Mouse (Mus musculus) neutrophil, adult 5-6 weeks (primary cell): ENCODE data around the gene Inf2. TPM values are rescaled to one million over a fixed set of nuclear protein-coding genes. Genes with fewer than 3 reads are reported as not detected.

ENCODE experiments used
- ATAC-seq: fragments of 151-379, 151-347 bp; 2 replicates; pipeline ENCODE4 v1.8.0; 2017; ENCODE audit warnings: mild to moderate bottlenecking, moderate TSS enrichment; ENCODE audit not compliant: insufficient number of reproducible peaks, poor library complexity, low FRiP score, severe bottlenecking; ENCODE audit errors: extremely low read depth
- total RNA-seq: library from RNA; stranded (forward); fragments of 200-1000 nt; gene quantifications from 2 replicates; pipeline ENCODE4 v1.2.3, GENCODE M21; 2017

Gene Inf2
- total RNA-seq, 1 experiment from 2014 or later: 5.8 TPM

DNA sequence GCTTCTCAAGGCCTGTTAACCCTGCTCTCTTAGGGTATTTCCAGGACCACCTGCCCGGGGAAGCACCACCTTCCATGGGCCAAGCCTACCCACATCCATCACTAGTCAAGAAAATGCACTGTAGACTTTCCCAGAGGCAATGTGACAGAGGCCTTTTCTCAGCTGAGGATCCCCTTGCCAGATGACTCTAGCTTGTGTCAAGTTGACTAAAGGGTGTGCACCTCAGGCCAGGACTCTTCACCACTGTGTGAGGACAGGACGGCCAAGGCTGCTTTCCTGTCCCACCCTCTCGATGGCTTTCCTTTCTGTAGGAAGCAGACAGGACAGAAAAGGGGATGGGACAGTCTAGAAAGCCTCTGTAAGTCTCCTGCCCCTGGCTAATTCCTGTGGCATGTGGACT is 3.1 kb downstream of the Inf2 start:
- ATAC-seq: no peak

DNA sequence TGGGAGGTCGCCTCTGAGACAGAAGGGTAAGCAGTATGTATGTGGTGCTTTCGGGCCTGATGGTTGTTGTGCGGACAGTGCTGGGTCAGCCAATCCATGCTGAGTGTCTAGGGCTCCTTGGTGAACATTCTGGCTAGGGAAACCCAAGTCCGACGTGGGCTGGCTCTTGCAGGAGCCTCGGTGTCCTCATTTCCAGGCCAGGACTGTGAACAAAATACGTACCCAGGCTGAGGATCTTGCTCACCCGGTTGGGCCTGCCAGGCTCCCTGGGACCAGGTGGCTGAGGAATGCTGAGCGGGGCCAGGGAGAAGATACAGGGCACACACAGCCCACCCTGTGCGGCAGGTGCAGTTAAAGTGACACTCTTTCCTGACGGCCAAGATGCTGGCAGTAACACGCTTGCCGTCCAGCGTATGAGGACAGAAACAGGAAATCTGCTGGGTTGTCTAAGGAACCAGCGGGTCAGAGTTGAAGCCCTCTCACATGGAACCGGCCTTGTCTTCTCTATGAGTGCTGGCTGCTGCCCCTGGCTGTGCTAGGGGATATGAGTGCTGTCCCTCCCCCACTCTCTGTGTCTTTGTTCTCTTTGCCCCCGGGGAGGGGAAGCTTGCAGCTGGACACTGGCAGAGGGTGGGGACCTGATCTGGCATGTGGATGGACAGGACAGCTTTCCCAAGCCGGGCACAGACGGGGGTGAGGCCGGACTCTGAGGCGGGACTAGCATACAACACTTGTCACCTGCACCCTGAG is 4.6 kb downstream of the Inf2 start:
- ATAC-seq: no peak

DNA sequence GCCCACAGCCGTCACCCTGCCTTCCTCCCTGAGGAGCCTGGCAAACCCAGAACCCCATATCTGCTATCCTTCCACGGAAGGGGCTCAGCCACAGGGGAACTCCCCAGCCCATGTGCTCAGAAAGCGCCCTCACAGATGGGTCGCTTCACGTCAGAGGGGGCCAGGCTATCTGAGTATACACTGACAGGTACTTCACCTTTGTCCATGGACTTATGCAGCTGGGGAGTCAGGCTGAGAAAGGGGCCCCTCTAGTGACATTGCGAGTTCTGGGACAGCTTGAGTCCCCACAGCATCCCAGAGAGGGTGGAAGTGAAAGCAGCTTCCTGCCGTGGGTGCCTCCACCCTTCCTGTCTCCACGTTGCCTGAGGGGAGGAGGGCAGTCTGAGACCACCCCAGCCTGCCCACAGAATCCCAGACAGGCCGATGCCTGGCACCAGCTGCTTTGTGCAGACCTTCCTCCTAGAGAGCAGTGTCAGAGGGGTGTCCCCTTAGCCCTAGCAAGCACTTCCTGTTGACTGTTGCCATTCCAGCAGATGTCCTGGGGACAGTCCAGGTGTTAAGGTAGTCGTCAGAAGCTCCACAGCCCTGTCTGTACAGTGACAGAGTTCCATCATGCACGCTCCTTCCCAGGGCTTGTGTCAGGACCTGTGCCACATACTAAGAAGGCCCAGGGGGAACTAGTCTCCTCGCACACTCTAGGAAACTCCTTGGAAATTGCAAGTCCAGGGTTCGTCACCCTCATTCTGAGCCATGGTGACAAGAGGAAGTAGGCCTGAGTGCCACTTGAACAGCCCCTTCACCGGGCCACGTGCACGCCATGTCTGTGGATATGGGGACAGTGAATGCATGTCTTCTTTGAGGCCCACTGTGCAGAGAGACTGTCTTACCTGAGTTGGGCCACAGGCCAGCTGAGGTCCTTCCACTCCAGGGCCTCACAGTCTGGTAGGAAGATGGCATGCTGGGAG is 5.6 kb downstream of the Inf2 start:
- 0 out of 2 replicates have a peak, but pooled peaks have one; percentile 18 for ATAC-seq

DNA sequence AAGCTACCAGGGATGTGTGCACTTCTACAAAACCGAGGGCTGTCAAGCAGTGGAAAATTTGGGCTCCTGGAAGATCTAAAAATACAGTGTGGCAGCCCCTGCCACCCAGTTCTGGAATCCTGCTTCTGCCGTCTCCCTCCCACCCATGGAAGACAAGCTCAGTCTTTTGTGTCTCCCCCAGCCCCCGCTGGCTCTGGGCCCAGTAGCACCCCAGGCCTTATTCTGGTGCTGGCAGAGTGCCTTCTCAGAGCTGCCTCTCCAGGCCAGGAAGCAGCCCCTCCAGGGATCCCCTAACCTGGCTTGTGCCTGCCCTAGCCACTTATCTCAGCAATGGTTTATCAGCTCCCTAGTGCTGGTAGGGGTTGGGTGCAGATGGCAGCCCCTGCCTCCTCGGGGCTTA is 6.4 kb downstream of the Inf2 start:
- no peak for ATAC-seq

DNA sequence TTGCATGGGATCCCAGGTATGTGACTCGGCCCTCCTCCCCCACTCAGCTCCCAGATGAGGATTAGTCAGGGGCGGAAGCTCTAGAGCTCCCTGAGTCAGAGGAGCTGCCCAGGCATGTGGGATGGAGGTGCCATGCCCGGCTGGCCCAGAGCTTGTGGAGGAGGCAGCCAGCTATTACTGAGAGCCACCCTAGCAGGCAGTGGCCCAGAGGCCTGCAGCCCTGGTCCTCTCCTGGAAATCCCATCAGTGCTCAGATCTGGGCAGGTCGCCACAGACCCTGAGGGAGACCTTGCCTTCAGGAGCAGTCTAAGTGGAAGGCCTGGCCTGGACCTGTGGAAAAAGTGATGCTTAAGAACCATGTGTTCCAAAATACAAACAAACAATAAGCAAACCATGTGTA is 7.0 kb downstream of the Inf2 start:
- no peak for ATAC-seq

DNA sequence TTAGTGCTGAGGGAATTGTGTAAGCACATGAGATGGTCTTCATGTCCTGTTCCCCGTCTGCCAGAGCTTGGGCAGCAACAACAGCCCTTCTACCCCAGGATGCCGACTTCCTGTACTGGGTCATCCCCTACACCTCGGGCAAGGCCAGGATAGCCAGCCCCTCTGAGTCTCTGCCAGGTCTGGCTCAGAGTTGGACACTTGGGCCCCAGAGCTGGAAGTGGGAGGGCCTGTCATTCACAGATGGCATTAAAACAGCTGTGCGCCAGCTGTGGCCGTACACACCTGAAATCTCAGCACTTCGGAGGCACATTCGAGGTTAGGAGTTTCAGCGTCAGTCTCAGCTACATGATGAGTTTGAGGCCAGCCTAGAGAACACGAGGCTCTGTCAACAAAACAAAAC is 7.9 kb downstream of the Inf2 start:
- ATAC-seq: no peak

DNA sequence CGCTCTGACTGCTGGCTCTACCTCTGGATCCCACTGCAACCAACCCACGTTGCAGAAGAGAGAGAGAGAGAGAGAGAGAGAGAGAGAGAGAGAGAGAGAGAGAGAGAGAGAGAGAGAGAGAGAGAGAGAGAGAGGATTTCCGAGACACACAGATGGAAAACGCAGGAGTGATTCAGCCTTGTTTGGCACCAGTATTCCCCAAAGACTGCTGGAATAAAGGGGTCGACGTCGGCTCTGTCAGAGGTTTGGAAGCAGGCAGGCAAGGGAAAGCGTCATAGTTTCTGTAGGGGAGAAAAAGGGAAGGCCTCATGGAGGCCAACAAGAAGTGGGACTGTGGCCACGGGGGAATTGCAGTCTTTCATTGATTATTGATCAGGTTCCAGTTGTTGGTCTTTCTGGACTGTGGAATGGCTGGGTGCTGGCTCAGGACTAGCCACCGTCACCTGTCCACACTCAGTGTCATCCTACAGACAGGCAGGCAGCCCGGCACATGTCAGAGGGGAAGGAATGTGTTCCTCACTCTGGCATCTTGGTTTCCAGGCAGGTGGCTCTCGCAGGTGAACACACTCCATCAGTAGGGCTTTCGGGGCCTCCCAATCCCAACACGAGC is 8.4 kb downstream of the Inf2 start:
- no peak for ATAC-seq

DNA sequence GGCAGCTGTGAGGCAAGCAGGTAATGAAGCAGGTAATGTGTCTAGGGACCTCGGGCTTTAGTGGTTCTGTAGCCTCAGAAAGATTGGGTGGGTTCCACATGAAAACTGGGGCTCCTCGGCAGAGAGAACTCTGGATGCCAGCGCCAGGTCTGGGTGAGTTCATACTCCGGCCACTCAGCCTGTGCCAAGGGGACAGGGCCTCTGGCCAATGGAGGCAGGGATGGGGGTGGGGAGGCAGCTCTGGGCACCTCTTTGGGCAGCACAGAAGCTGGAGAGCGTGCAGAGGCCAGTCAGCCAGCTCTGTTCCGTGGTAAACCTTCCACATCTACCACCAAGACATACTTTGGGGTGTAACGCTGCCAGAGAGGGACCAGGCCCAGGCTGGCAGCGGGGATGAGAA is 9.0 kb downstream of the Inf2 start:
- no peak for ATAC-seq

DNA sequence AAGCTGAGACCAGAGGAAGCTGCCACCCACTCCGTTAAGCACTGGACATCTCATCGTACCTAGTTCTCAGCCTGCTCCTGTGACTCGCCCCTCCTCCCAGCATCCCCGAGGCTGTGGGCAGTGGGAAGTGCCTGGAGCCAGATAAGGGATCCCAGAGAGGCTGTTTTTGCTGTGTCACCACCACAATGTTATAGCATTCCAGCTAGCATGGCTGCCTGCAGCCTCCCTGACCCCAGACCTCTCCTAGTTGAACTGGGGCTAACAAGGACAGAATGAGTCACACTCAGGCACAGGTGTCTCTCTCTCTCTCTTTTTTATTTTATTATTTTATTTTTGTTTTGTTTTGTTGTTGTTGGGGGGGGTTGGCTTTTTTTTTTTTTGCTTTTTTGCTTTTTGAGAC is 10.6 kb downstream of the Inf2 start:
- ATAC-seq: no peak

DNA sequence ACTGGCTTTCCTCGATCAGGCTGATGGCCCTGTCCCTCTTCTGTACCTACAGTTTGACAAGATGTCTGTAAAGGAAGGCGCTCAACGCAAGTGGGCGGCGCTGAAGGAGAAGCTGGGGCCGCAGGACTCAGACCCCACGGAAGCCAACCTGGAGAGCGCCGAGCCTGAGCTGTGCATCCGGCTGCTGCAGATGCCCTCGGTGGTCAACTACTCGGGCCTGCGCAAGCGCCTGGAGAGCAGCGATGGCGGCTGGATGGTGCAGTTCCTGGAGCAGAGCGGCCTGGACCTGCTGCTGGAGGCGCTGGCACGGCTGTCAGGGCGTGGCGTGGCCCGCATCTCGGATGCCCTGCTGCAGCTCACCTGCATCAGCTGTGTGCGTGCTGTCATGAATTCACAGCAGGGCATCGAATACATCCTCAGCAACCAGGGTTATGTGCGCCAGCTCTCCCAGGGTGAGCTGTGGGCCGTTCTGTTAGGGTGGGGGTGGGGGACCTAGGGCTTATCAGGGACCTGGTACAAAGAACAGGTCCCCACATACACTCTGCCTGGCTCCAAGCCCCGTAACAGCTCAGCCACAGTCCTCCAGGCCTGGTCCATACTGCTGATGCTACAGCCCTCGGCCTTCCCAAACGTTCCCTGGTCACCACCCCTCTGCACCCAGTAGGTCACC is 11.5 kb downstream of the Inf2 start:
- no peak for ATAC-seq

DNA sequence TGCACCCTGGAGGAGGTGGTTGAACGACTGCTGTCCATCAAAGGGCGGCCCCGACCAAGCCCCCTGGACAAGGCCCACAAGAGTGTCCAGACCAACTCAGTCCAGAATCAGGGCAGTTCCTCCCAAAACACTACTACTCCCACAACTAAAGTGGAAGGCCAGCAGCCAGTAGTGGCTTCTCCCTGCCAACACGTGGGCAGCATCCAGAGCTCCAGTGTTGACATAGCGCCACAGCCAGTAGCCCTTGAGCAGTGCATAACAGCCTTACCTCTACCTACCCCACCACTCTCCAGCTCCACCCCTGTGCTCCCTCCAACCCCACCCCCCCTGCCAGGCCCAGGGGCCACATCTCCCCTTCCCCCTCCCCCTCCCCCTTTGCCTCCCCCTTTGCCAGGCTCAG is 15.4 kb downstream of the Inf2 start:
- ATAC-seq: no peak

DNA sequence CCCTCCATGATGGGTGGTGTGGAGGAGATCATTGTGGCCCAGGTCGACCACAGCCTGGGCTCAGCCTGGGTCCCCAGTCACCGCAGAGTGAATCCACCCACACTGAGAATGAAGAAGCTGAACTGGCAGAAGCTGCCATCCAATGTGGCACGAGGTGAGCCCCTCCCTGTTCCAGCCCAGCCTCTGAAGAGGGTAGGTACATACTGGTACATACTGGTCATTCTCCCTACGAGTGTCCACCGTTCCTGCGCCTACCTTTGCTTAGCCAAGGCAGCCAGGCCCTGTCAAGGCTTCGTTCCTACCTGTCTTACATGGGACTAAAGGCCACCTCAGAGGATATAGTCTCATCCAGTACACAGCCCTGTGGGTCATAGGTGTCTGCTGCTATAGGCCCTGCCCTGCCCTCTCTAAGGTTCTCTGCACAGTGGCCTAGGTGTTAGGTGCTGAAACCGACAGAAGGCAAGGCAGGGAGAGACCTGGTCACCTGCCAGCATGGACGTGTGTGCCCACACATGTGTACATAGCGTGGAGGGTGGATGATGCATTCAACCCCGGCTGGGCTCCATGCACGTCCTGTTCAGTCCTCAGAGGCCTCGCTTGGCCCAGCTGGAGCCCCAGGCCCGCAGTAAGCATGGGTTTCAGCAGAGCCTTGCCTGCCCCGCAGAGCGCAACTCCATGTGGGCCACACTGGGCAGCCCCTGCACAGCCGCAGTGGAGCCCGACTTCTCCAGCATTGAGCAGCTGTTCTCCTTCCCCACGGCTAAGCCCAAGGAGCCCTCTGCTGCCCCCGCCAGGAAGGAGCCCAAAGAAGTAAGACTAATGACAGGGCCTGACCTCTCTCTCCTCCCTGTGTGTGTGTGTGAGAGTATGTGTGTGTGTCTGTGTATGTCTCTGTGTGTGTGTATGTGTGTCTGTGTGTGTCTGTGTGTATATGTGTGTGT is 16.4 kb downstream of the Inf2 start:
- no peak for ATAC-seq

DNA sequence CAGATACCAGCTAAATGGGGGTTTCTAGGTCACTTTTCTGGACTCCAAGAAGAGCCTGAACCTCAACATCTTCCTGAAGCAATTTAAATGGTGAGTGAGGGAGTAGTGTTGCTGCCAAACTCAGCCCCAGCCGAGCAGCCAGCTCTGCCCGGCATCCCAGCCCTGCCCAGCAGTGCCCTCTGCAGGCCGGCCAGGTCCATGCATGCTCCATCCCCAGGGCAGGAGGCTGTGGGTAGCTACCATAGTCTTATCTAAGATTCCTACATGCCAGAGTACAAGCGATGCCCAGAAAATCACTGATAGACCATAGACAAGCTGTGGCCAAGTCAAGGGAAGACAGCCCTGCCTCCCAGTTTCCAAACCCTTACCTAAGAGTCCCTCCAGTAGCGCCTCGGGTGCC is 17.2 kb downstream of the Inf2 start:
- peak; percentile 63 for ATAC-seq

DNA sequence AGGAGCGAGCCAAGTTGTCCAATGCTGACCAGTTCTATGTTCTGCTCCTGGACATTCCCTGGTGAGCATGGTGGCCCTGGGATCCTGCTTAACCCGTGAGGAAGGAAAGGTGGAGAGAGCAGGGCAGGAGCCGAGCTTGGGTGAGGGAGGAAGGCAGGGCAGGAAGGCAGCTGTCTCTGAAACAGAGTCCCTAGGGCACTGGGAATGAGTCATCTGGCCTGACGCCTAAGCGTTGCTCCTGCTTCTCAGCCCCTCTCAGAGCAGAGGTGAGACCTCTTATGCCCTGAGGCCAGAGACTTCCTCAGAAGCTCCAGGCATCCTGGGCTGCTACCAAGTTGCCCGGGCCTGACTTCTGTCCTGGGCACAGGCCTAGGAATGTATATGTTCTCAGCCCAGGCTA is 18.4 kb downstream of the Inf2 start:
- ATAC-seq: no peak

DNA sequence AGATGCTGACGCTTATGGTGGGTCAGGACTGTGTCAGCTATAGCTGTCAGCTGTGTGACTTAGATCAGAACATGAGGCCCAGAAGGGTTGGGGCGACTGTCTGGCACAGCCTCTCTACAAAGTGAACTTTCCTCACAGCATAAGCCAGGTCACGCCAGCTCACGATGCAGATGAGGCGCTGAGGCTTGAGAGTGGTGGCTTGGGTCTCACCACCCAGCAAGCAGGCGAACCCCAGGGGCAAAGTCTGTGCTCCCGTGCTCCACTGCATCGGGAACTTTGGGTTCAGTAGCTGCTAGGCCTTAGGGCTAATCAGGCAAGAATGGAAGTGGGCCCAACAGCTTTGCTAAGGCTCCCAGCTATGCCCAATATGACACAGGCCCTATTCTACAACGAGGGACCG is 20.4 kb downstream of the Inf2 start:
- no peak for ATAC-seq

DNA sequence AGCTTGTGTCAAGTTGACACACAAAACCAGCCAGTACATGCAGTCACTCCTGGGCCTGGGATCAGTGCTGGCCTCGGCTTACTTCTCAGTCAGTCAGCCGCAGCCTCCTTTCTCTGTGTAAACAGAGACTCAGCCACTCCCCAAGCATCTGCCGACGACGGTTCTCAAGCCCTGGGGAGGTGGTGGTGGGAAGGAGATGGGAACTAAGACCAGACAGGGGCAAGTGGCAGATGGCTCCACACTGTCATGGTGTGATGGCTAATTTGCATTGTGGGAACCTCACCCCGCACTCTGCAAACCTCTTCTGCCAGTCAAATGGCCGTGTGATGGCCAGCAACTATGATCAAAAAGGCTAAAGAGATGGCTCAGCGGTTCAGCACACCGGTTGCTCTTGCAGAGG is 28.1 kb downstream of the Inf2 start:
- ATAC-seq: no peak

DNA sequence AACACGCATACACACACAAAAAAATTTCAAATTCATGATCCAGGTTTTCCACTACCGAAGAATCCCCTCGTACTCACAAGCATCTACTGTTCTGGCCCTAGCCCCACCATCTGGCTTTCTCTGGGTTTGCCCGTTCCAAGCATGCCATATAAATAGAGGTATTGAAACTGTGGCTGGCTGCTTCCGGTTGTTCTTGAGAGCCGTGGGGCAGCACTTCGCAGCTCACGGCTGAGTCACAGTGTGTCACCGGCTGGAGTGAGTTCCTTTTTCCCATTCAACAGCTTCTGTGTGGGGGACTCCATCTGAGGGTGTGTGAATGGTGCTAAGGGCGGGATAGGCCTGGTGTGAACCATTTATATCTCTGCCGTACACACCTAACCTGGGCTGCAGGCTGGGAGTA is 28.6 kb downstream of the Inf2 start:
- ATAC-seq: peak; percentile 45

DNA sequence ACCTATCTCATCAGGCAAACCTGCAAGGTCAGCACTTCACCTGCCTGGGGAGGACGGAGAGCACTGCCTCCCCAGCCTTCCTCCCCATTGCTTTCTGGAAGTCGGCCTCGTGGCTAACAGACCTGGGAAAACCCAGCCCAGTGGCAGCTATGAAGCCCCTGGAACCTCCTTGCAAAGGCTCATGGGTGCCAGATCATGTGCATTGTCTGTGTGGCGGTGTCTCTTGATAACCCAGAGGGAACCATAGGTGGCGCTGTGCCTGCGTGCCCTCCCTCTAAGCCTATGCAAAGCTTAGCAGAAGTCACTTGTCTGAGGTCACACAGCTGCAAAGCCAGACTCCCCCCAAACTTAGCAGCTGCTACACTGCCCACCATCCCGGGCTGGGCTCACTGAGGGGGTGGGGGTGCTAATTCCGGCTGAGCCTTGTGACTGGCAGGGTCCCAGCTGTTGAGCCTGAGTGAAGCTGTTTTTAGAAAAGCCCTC is 29.4 kb downstream of the Inf2 start:
- ATAC-seq: peak; percentile 63
